Mouse (Mus musculus) embryo, embryonic 10 days (tissue): ENCODE results near the gene Gtpbp1.

Source experiments
- DNase-seq: peaks from one replicate; pipeline ENCODE4 v3.0.0-alpha.2; 2015; ENCODE audit warnings: low spot score

Gene Gtpbp1

GRCm38 (mm10) chr15:79723439-79723838 lies 32.8 kb downstream of the Gtpbp1 start:
- DNase-seq: peak; percentile 38

GRCm38 (mm10) chr15:79725190-79725789 lies 34.6 kb downstream of the Gtpbp1 start:
- DNase-seq: no peak

GRCm38 (mm10) chr15:79727840-79728239 lies 37.2 kb downstream of the Gtpbp1 start:
- DNase-seq: no peak

- DNase-seq: no peak
Observed at GRCm38 (mm10) chr15:79728311-79728710, 37.7 kb downstream of the Gtpbp1 start.

- no peak for DNase-seq
Observed at GRCm38 (mm10) chr15:79728731-79729388, 38.2 kb downstream of the Gtpbp1 start.

GRCm38 (mm10) chr15:79731554-79731953 lies 40.9 kb downstream of the Gtpbp1 start:
- DNase-seq: no peak

GRCm38 (mm10) chr15:79733192-79733591 lies 42.5 kb downstream of the Gtpbp1 start:
- DNase-seq: no peak

GRCm38 (mm10) chr15:79733640-79734039 lies 43.0 kb downstream of the Gtpbp1 start:
- no peak for DNase-seq

GRCm38 (mm10) chr15:79734311-79734710 lies 43.7 kb downstream of the Gtpbp1 start:
- DNase-seq: no peak

GRCm38 (mm10) chr15:79740739-79741138 lies 50.1 kb downstream of the Gtpbp1 start:
- no peak for DNase-seq

- no peak for DNase-seq
Observed at GRCm38 (mm10) chr15:79741173-79741858, 50.7 kb downstream of the Gtpbp1 start.

GRCm38 (mm10) chr15:79741921-79742705 lies 51.5 kb downstream of the Gtpbp1 start, which contains the start of gene Sun2:
Gene Sun2, minus strand, starts transcription at chr15:79742536.
- peak; percentile 78 for DNase-seq

GRCm38 (mm10) chr15:79742706-79743023 lies 52.0 kb downstream of the Gtpbp1 start:
- DNase-seq: no peak

- DNase-seq: no peak
Observed at GRCm38 (mm10) chr15:79744001-79744400, 53.4 kb downstream of the Gtpbp1 start.

- DNase-seq: no peak
Observed at GRCm38 (mm10) chr15:79744742-79745141, 54.1 kb downstream of the Gtpbp1 start.

GRCm38 (mm10) chr15:79745312-79745711 lies 54.7 kb downstream of the Gtpbp1 start:
- DNase-seq: no peak

GRCm38 (mm10) chr15:79745883-79746282 lies 55.2 kb downstream of the Gtpbp1 start:
- DNase-seq: no peak

- peak; percentile 58 for DNase-seq
Observed at GRCm38 (mm10) chr15:79747998-79748397, 57.4 kb downstream of the Gtpbp1 start.

- DNase-seq: no peak
Observed at GRCm38 (mm10) chr15:79749162-79749561, 58.5 kb downstream of the Gtpbp1 start.

GRCm38 (mm10) chr15:79750266-79750665 lies 59.6 kb downstream of the Gtpbp1 start:
- no peak for DNase-seq

GRCm38 (mm10) chr15:79751772-79752171 lies 61.1 kb downstream of the Gtpbp1 start:
- no peak for DNase-seq

GRCm38 (mm10) chr15:79752742-79753419 lies 62.2 kb downstream of the Gtpbp1 start:
- peak; percentile 81 for DNase-seq
